Mouse (Mus musculus): ENCODE measurements at regions not wholly inside any gene's neighbourhood (a gene's known extent, or its start where the extent isn't known, plus 50 kb on each side); places are given as distances from the start of the nearest gene placed in this dataset.

- no peak for DNase-seq (ENCODE audit: low spot score)
Measured at GRCm38 (mm10) chrX:150903576-150904224, 89.6 kb upstream of the Maged2 start.

GRCm38 (mm10) chrX:150902862-150903261 is 88.7 kb upstream of the Maged2 start:
- DNase-seq (ENCODE audit: low spot score) = peak; percentile 9

Data from yolk sac, embryonic 10.5 days (tissue).